Mouse (Mus musculus) frontal cortex, adult 2 months (tissue): ENCODE data around the gene Ripor3. TPM values are rescaled to one million over a fixed set of nuclear protein-coding genes. Genes with fewer than 3 reads are reported as not detected.
"Not testable (repeated sequence)": the region's sequence is repeated elsewhere in the genome, so short reads cannot be mapped to it uniquely, and the experiment has no call there.

Experiments
- DNase-seq, 2 experiments: peaks; one replicate each; pipeline ENCODE4 v3.0.0; 2022; ENCODE audit warnings: low spot score in 1 of 2; ENCODE audit errors: extremely low spot score in 1 of 2
- polyA plus RNA-seq: library from polyadenylated mRNA; depleted of rRNA; stranded (reverse); fragments of >200 nt; gene quantifications from 2 replicates; pipeline ENCODE4 v1.2.3, GENCODE M21; 2012; rRNA removed

The Ripor3 gene
- 1.2 and 1.3 TPM in 2 replicates for polyA plus RNA-seq

DNA sequence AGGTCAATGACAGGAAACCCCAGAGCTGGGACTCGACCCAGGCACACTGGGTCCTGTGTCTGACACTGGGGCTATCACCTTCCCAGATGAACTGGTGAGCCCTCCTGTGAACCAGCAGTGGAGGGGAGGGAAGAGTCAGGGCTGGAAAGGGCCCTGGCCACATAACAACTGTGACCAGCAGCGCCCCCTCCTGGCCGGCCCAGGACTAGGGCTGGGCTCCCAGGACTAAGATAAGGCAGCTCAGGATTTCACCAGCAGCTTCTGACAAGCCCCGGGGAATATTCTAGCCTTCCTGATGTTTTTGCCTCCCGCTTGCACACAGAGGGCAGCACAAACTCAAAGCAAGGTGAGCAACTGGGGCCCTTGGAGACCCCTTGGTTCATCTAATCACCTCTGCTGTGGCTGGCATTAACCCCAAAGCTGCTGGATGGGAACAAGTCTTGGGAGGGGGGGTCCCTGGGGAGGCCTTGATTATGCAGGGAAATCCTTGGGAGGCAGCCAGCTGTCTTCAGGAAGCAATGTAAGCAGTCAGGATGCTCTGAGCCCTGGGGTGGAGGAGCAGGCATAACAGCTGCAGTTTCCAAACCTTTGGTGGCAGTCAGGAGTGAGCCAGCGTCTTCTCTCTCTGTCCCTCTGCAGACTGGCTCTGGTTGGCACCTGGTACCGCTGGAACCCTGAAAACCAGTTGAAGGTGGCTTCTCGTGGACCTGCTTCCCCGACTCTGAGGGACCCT is at the start of gene Ripor3:
TSS of gene Ripor3 (minus strand) at position 683 of the 733 bp plus-strand sequence.
- peak in 1 of 2 experiments; percentile 46 for DNase-seq

- no peak for DNase-seq
Measured at GRCm38 (mm10) chr2:168059200-168059790, 48.9 kb upstream of the Ripor3 start.

- no peak for DNase-seq
Measured at GRCm38 (mm10) chr2:168058488-168059199, 48.2 kb upstream of the Ripor3 start.

DNA sequence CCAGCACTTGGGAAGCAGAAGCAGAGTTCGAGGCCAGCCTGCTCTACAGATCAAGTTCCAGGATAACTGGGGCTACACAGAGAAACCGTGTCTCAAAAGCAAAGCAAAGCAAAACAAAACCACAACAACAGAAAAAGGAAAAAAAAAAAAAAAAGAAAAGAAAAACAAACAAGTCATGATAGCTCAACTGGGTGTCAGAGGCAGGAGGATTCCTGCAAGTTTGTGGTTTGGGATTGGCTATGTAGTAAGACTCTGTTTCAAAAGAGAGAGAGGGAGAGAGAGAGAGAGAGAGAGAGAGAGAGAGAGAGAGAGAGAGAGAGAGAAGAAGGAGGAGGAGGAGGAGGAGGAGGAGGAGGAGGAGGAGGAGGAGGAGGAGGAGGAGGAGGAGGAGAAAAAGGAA is 47.5 kb upstream of the Ripor3 start:
- not testable (repeated sequence) for DNase-seq

DNA sequence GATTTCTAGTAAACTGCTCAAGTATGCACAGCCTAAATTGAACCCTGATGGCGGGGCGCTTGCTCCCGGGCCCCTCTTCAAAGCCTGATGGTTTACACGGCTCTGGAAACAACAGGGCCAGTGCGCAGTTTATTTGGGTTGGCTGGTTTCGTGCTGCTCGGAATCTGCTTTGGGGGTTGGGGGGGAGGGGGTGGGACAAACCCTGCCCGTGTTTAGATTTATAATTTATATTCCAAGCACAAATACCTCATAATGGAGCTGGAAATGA is 46.2 kb upstream of the Ripor3 start:
- DNase-seq: no peak

- DNase-seq: no peak
Measured at GRCm38 (mm10) chr2:168055910-168056665, 45.7 kb upstream of the Ripor3 start.

GRCm38 (mm10) chr2:168054142-168054541 is 43.7 kb upstream of the Ripor3 start:
- DNase-seq: no peak

- peak in 1 of 2 experiments; percentile 30 for DNase-seq
Measured at GRCm38 (mm10) chr2:168052689-168053088, 42.3 kb upstream of the Ripor3 start.

DNA sequence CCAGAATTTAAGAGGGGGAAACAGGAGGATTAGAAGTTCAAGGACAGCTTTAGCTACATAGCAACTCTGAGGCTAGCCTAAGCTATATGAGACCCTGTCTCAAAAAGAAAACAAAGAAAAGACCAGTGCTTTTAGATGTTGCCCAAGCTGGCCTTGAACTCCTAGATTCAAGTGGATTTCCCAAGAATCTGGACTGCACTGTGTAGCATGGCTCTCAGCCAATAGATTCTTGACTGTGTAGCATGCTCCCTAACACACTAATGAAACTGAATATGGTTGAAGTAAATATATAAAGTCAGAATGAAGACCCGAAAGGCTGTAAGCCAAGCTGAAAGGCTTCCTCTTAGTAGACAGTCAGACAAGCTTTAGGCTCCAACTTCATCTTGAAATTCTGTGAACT is 41.7 kb upstream of the Ripor3 start:
- DNase-seq: no peak

DNA sequence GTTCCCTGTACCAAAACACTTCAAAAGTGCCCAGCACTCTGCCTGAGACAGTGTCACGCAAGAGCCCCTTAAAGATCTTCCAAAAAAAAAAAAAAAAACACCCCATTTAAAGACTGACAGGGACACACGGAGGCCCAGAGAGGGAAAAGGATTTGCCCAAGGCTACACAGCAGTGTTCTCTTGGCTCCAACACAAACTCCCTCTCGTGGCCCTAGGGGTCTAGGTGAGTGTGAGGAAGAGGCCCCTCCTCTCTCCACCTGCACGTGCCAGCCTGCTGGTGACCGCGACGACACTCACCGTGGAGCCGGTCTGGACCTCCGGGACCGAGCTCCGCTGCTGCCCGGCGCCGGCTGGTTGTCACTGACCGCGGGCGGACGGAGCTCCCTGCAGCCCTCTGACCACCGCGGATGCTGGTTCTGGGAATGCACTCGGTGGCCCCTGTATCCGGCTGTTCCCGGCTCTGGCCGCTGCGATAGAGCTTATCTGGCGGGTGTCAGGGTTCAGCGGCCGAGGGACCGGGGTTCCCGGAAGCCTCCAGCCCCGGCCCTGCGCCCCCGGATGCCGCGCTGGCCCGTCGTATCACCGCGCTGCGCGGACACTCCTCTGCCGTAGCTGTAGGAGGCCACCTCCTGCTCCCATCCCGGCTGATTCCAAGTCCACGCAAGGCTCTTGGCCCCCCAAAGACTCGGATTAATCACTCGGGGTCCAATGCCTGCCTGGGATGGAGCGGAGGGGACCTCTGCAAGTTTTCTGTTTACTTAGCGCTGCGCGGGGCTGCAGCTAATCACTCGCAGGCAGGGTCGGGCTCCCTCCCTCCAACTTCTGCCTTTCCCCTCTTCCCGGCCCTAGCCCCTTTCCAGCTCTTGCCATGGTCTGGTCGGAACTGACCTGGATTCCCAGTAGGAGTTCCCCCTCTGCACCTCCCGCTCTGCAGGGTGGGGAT is 39.9 kb upstream of the Ripor3 start:
- no peak for DNase-seq

DNA sequence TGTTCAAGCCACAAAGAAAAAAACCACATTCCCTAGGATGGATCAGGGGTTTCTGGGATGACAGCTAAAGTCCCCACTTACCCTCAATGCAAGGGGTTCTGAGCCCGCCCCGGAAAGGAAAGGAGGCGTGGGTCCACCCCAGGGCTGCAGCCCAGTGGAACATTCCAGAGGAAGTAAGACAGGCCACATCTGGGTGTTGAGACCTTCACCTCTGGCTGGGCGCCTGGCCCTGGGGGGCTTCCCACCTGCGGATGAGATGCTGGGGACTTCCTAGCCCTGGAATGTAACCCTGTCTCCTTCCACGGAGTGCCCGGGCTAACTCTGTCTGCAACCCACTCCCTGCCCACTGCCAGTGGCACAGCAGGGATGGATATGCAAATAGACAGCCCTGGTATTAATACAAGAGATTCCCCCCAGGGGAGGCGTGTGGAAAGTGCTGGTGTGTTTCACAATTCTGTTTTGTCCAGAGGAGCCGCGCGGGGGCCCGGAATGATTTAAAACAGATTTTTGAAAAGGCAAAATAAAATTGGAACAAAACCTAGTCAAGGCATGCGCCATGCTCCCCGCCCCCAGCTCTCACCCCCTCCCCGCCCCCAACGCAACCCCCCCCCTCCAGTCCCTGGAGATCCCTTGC is 38.7 kb upstream of the Ripor3 start:
- DNase-seq: no peak

DNA sequence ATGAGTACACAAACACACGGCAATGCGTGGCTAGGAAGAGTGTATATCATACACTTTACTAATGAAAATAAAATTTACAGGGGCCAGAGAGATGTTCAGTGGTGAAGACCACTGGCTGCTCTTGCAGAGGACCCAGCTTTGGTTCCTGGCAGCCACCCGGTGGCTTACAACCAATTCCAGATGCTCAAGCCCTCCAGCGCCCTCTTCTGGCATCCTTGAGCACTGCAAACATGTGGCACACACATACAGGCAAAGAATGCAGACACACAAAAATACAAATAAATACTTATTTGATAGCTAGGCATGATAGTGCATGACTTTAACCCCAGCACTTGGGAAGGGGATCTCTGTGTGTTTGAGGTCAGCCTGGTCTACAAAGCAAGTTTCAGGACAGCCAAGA is 36.0 kb upstream of the Ripor3 start:
- no peak for DNase-seq

DNA sequence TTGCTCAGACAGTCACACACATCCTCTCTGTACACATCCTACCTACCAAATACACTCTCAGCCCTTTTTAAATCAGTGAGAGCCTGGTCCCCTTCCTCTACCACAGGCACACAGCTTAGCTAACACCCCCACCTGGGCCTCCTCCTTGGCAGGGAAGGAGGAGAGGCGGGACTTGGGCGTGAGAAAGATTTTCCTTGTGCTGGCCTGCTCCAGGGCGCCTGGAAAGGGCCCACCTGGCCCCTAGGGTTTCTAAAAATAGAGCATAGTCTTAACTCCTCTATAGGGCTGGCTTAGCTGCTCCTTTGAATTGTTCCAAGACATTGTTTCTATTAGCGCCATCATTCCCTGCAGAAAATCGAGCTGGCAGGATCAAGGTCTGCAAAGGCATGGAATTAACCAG is 35.4 kb upstream of the Ripor3 start:
- DNase-seq: no peak

GRCm38 (mm10) chr2:168045357-168045756 is 34.9 kb upstream of the Ripor3 start:
- no peak for DNase-seq

DNA sequence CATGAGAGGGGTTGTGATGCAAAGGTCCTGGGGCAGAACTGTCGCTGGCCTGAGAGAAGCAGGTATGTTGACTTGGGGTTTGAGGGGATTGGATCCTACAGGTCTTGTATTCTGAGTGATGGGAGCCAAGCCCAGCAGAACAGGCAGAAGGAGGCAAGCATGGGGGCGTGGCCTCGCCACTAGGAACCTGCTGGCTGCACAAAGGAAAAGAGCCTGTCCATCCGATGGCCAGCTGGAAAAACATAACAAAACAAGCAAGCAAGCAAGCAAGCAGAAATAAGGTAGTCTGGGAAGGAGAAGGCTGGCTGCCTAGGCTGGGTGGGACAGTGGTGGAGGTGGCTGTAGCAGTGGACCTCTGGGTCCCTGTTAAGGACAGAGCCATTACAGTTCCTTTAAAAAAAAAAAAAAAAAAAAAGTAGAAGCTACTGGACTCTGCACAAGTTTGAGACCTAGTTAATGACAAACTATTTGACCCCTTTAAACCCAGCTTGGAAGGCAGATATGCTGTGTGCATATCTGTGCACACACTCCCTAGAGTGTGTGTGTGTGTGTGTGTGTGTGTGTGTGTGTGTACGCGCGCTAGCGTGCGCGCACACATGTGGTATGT is 34.4 kb upstream of the Ripor3 start:
- no peak for DNase-seq

DNA sequence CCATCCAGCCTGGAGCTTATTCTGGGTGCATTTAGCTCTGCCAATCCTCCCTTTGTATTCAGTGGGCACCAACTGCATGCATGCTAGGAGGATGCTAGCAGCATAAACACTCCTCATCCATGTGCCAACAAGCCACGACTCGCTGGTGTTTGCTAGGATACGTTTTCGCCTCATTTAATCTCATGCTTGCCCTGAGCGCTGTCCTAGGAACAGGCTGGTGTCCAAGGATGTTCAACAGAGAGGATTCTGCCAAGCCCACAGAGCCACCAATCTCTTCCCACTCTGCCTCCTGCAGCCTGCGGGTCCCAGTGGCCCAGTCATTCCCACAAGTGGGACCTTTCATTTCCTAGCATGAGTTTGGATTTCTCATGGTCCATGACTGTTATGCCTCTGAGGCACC is 31.6 kb upstream of the Ripor3 start:
- no peak for DNase-seq

DNA sequence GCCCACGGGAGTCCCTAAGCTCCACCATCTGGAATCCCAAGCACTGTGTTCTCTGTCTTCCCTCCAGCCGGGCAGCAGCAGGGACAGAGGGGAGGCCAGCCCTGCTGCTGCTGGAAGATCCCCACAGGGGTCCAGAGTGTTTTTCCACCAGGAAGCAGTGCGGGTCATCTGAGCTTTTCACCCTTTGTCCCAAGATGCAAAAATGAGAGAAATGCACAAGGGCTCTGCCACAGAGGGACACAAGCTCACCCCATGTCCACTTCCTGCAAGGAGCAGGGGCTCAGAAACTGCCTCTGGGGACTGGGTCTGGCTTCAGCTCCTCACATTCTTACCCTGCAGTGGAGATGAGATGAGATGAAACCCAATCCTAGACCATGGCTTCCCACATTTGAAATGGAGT is 30.3 kb upstream of the Ripor3 start:
- no peak for DNase-seq

GRCm38 (mm10) chr2:168037063-168037462 is 26.6 kb upstream of the Ripor3 start:
- DNase-seq: no peak

GRCm38 (mm10) chr2:168035907-168036306 is 25.5 kb upstream of the Ripor3 start:
- DNase-seq: no peak
